Mouse (Mus musculus): Measurements from ENCODE around the gene Peli2. TPM values are rescaled to one million over a fixed set of nuclear protein-coding genes. Genes with fewer than 3 reads are reported as not detected.

The Peli2 gene
- polyA plus RNA-seq, 1 experiment from 2014 or later = 11.7 TPM

GRCm38 (mm10) chr14:48246236-48246635 lies 125.6 kb downstream of the Peli2 start:
- no peaks in the 10 kb centered on the region for H3K4me1 ChIP-seq (ENCODE audit: insufficient read depth, low read depth, low read length)
- no peaks in the 10 kb centered on the region for H3K9me3 ChIP-seq (ENCODE audit: low read length)
- no peak overlapping the region for H3K4me2 ChIP-seq (replicated peaks; ENCODE audit: low read depth, low read length)
- WGBS = 26% methylated on average over 3 of the region's 3 CpGs
- no peaks in the 10 kb centered on the region for H3K27me3 ChIP-seq (replicated peaks; ENCODE audit: insufficient read depth, low read length)
- no peak overlapping the region for H3K9ac ChIP-seq (replicated peaks; ENCODE audit: low read depth)
- ATAC-seq = peak; percentile 65
- peak; percentile 12 for DNase-seq (ENCODE audit: low spot score)
- H3K36me3 ChIP-seq (ENCODE audit: insufficient read depth, low read length) = no peaks in the 10 kb centered on the region; the same call in 1 of the 2 replicates
- H3K27ac ChIP-seq (ENCODE audit: low read length) = no peak overlapping the region
- no peak overlapping the region for H3K4me3 ChIP-seq (ENCODE audit: low read depth, low read length)
- TF ChIP-seq CTCF (IDR thresholded peaks at IDR 0.05) = no peak
- no peak for TF ChIP-seq EP300 (IDR thresholded peaks at IDR 0.05)

GRCm38 (mm10) chr14:48246963-48247362 lies 126.3 kb downstream of the Peli2 start:
- no peak for DNase-seq (ENCODE audit: low spot score)
- WGBS = 77% methylated on average over 9 of the region's 9 CpGs
- H3K36me3 ChIP-seq (ENCODE audit: insufficient read depth, low read length) = no peaks in the 10 kb centered on the region; the same call in 1 of the 2 replicates

GRCm38 (mm10) chr14:48249459-48249858 lies 128.8 kb downstream of the Peli2 start:
- TF ChIP-seq CTCF (IDR thresholded peaks at IDR 0.05) (no peak), EP300 (IDR thresholded peaks at IDR 0.05) (no peak)
- H3K4me1 ChIP-seq (ENCODE audit: insufficient read depth, low read depth, low read length) = no peaks in the 10 kb centered on the region
- no peaks in the 10 kb centered on the region for H3K9me3 ChIP-seq (ENCODE audit: low read length)
- H3K36me3 ChIP-seq (ENCODE audit: insufficient read depth, low read length) = no peaks in the 10 kb centered on the region
- H3K4me3 ChIP-seq (ENCODE audit: low read depth, low read length) = no peak overlapping the region
- 86% methylated on average over 2 of the region's 2 CpGs for WGBS
- H3K9ac ChIP-seq (replicated peaks; ENCODE audit: low read depth) = no peak overlapping the region
- H3K4me2 ChIP-seq (replicated peaks; ENCODE audit: low read depth, low read length) = no peak overlapping the region
- H3K27ac ChIP-seq (ENCODE audit: low read length) = no peak overlapping the region
- no peaks in the 10 kb centered on the region for H3K27me3 ChIP-seq (replicated peaks; ENCODE audit: insufficient read depth, low read length)
- DNase-seq (ENCODE audit: low spot score) (no peak), ATAC-seq (no peak)

More at GRCm38 (mm10) chr14:48246963-48247362, 126.3 kb downstream of the Peli2 start:
- no peak for ATAC-seq
- no peaks in the 10 kb centered on the region for H3K4me1 ChIP-seq (ENCODE audit: insufficient read depth, low read depth, low read length)
- H3K4me3 ChIP-seq (ENCODE audit: low read depth, low read length) = no peak overlapping the region
- no peak overlapping the region for H3K9ac ChIP-seq (replicated peaks; ENCODE audit: low read depth)
- H3K27me3 ChIP-seq (replicated peaks; ENCODE audit: insufficient read depth, low read length) = no peaks in the 10 kb centered on the region
- no peaks in the 10 kb centered on the region for H3K9me3 ChIP-seq (ENCODE audit: low read length)
- H3K27ac ChIP-seq (ENCODE audit: low read length) = no peak overlapping the region
- no peak for TF ChIP-seq EP300 (IDR thresholded peaks at IDR 0.05)
- no peak for TF ChIP-seq CTCF (IDR thresholded peaks at IDR 0.05)
- H3K4me2 ChIP-seq (replicated peaks; ENCODE audit: low read depth, low read length) = no peak overlapping the region

- Histone ChIP-seq H3K36me3 (ENCODE audit: insufficient read depth, low read length) (no peaks in the 10 kb centered on the region), H3K9ac (replicated peaks; ENCODE audit: low read depth) (no peak overlapping the region), H3K4me1 (ENCODE audit: insufficient read depth, low read depth, low read length) (no peaks in the 10 kb centered on the region), H3K9me3 (ENCODE audit: low read length) (no peaks in the 10 kb centered on the region), H3K4me2 (replicated peaks; ENCODE audit: low read depth, low read length) (no peak overlapping the region), H3K4me3 (ENCODE audit: low read depth, low read length) (no peak overlapping the region), H3K27me3 (replicated peaks; ENCODE audit: insufficient read depth, low read length) (no peaks in the 10 kb centered on the region), H3K27ac (ENCODE audit: low read length) (no peak overlapping the region)
- DNase-seq (ENCODE audit: low spot score) (no peak), ATAC-seq (no peak)
- WGBS = 91% methylated on average over 9 of the region's 9 CpGs
- no peak for TF ChIP-seq EP300 (IDR thresholded peaks at IDR 0.05)
- no peak for TF ChIP-seq CTCF (IDR thresholded peaks at IDR 0.05)
Measured at GRCm38 (mm10) chr14:48249909-48250308, 129.3 kb downstream of the Peli2 start.

GRCm38 (mm10) chr14:48251381-48251979 lies 130.9 kb downstream of the Peli2 start:
- Histone ChIP-seq H3K4me1 (ENCODE audit: insufficient read depth, low read depth, low read length) (no peaks in the 10 kb centered on the region), H3K4me2 (replicated peaks; ENCODE audit: low read depth, low read length) (no peak overlapping the region), H3K4me3 (ENCODE audit: low read depth, low read length) (no peak overlapping the region), H3K27me3 (replicated peaks; ENCODE audit: insufficient read depth, low read length) (no peaks in the 10 kb centered on the region), H3K27ac (ENCODE audit: low read length) (no peak overlapping the region), H3K9me3 (ENCODE audit: low read length) (no peaks in the 10 kb centered on the region), H3K9ac (replicated peaks; ENCODE audit: low read depth) (no peak overlapping the region), H3K36me3 (ENCODE audit: insufficient read depth, low read length) (no peaks in the 10 kb centered on the region)
- TF ChIP-seq EP300 (IDR thresholded peaks at IDR 0.05) (no peak), CTCF (IDR thresholded peaks at IDR 0.05) (no peak)
- ATAC-seq (peak; percentile 43), DNase-seq (ENCODE audit: low spot score) (peak; percentile 12)
- 68% methylated on average over 9 of the region's 9 CpGs for WGBS

- 34% methylated on average over 10 of the region's 10 CpGs for WGBS
Measured at GRCm38 (mm10) chr14:48253183-48253582, 132.6 kb downstream of the Peli2 start.

More at GRCm38 (mm10) chr14:48253183-48253582, 132.6 kb downstream of the Peli2 start:
- Histone ChIP-seq H3K27me3 (replicated peaks; ENCODE audit: insufficient read depth, low read length) (no peaks in the 10 kb centered on the region), H3K9me3 (ENCODE audit: low read length) (no peaks in the 10 kb centered on the region), H3K4me1 (ENCODE audit: insufficient read depth, low read depth, low read length) (no peaks in the 10 kb centered on the region), H3K27ac (ENCODE audit: low read length) (no peak overlapping the region), H3K4me3 (ENCODE audit: low read depth, low read length) (no peak overlapping the region), H3K9ac (replicated peaks; ENCODE audit: low read depth) (no peak overlapping the region), H3K36me3 (ENCODE audit: insufficient read depth, low read length) (no peaks in the 10 kb centered on the region), H3K4me2 (replicated peaks; ENCODE audit: low read depth, low read length) (no peak overlapping the region)
- peak; percentile 11 for DNase-seq (ENCODE audit: low spot score)
- no peak for ATAC-seq
- TF ChIP-seq EP300 (IDR thresholded peaks at IDR 0.05) = no peak
- TF ChIP-seq CTCF (IDR thresholded peaks at IDR 0.05) = no peak
